Mouse (Mus musculus): ENCODE results near the gene Myocd. TPM values are rescaled to one million over a fixed set of nuclear protein-coding genes. Genes with fewer than 3 reads are reported as not detected.
A peak's percentile ranks its signal among the peaks of the same experiment; 100 is the strongest.

Gene Myocd
- total RNA-seq, 2 experiments from 2014 or later = 0.45 to 0.46 TPM

DNA sequence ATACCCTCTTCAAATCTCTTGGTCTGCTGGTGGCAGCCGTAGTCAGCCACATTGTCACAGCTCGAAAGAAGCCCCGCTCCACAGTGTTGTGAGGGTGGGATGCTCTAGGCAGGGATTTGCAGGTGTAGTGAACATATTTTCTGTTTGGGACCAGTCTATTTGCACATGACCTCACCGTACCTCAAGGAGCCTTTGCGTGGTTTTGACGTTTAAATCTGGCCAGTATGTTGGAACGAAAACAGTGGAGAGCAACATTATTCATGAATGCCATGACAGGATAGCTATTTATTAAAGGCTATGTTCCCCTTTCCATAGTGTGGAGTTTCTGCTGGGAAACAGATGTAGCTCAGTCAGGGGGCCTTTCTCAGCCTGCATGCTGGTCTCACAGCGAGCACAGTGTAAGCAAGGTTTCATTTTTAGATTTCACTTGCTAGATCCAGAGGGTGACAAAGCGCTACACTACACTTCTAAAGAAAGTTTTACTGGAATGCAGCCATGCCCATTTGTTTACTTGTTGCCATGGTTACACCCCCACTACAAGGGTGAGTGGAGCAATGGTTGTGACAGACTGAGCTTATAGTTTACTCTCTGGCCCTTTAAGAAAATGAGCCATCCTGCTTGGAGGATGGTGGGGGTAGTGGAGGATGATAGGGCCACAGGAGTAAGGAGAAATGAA is 54.7 kb downstream of the Myocd start:
- no peak for DNase-seq (ENCODE audit: low spot score in 2 of 2)

GRCm38 (mm10) chr11:65213806-65214205 is 56.0 kb downstream of the Myocd start:
- no peak for DNase-seq (ENCODE audit: low spot score in 2 of 2)

GRCm38 (mm10) chr11:65211701-65212100 is 58.1 kb downstream of the Myocd start:
- DNase-seq (ENCODE audit: low spot score in 2 of 2) = no peak

GRCm38 (mm10) chr11:65209441-65209840 is 60.3 kb downstream of the Myocd start:
- DNase-seq (ENCODE audit: low spot score in 2 of 2) = no peak

GRCm38 (mm10) chr11:65205306-65205705 is 64.5 kb downstream of the Myocd start:
- no peak for DNase-seq (ENCODE audit: low spot score in 2 of 2)

DNA sequence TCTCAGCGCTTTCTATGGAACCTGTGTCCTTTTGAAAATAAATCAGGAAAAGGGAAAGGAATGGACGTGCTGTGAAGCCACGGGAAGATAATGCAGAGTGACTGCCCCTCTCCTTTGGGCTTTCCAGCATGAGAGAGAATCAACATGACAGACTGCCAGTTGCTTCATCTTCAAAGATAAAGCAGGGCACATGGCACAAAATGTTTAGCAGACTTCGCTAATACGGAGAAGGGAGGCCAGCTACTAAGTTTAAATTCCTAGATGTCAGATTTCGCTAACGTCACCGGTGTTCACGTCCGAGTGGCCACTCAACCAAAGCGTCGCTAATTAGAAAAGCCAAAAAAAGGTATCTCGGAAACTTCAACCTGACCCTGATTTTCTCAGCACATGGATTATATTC is 65.1 kb downstream of the Myocd start:
- no peak for DNase-seq (ENCODE audit: low spot score in 2 of 2)

DNA sequence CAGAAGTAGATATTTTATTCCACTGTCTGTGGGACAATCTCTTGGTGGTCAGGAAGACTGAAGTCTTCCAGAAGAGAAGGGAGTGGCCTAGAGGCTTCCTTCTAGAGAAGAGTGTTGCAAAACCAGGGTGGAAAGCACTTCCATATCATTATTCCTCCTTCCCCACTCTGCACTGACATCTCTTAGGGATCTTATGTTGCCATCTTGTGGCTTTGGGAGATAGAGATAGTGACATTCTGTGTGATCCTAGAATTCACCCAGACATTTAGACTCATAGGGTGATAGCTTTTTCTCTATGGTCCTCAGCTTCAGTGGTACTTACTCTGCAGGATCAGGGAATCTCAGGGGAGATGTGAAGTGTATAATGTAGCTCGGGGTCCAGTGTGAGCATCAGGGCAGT is 66.8 kb downstream of the Myocd start:
- DNase-seq (ENCODE audit: low spot score in 2 of 2) = no peak

GRCm38 (mm10) chr11:65202236-65202635 is 67.6 kb downstream of the Myocd start:
- DNase-seq (ENCODE audit: low spot score in 2 of 2) = no peak

DNA sequence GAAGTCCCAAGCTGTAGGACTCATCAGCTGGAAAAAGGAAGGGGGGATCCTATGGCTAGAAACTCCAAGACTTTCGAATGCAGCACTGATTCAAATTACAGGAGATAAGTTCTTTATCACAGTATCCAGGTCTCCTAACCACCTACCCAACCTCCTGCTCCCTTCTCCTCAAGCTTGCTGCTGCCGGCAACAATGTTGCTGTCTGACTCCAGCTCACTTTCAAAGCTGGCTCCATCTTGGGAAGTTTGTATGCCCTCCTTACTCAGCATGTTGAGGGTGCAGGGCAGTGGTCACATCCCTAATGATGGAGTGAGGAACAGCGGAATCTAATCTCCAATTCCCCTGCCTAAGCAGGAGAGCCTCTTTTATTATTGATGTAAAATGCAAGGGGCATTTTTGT is 71.8 kb downstream of the Myocd start:
- DNase-seq (ENCODE audit: low spot score in 2 of 2) = no peak

DNA sequence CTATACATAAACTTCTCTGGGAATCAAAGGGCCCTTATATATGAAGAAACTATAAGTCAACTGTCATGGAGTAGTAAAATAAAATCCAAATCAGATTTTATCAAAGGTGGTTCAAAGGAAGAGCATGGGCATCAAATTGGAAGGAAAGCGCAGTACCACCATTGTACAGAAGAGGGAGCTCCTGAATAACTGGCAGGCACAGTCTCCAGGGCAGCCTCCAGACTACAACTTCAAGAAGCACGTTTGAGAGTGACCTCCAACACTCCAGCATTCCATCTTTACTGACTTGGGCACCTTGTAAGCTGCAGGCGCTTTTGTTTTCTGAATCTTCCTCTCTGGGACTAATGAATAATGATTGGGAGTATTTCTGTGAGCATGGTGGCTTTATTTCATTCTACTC is 72.5 kb downstream of the Myocd start:
- peak; percentile 66 to 71 for DNase-seq (ENCODE audit: low spot score in 2 of 2)

DNA sequence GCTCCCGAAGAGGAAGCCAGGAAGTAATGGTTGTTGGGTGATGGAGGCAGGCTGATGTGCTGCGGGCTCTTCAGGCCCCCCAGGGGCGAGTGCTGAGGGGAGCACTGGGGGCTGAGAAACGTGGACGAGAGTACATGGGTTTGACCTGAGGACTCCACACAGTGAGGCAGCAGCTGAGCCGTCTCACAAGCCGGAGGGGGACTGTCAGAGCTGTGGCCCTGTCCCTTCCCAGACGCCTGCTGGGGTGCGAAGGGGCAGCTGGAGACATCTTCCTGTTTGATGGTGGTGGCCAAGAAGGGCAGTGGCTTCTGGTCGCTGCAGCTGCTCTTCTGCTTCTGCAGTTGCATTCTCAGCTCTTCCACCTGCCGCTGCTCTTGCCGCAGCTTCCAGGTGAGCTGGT is 82.8 kb downstream of the Myocd start:
- DNase-seq (ENCODE audit: low spot score in 2 of 2) = no peak

DNA sequence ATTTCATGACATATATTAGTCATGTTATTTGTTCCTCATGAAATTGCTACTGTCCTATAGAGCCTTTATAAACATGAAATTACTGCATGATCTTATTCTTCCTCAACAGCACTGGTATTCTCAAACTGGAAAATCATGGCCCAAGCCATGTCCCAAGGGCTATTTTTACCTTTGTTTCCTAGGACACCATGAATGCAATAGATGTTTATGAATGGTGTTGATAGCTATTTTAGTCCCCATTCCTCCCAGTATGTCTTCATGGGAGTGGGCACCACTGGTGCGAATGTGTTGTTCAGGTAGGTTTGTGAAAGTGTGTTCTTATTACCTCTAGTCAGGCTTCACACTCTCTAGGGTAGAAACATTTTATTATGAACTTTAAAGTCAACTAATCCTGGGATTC is 84.7 kb downstream of the Myocd start:
- no peak for DNase-seq (ENCODE audit: low spot score in 2 of 2)

DNA sequence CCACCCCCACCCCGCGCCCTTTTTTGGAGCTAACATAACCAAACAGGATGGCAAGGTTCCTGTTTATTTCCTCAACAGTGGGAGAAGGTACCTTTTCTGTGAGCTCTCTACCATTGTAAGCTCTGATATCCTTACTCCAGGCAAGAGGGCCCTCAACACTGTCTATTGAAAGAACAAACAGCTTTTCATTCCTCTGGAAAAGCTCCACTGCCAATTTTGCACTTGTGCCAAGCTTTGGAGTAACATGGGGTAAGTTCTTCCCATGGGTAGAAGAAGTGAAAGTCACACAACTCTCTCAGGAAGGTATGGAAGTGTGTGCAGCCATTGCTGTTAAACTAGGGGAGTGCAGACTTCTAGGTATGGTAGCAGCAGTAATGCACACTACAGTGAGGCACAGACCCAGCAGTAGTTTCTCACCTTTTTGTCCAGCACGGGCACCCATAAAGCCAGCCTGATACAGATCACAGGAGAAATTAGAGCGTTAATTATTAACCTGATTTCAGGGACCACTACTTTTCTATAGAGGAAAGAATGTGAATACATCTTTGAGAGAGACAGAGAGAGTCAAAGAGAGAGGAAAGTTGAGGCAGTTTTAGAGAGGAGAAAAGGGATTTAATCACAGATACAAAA is 99.6 kb downstream of the Myocd start:
- DNase-seq (ENCODE audit: low spot score in 2 of 2) = no peak

DNA sequence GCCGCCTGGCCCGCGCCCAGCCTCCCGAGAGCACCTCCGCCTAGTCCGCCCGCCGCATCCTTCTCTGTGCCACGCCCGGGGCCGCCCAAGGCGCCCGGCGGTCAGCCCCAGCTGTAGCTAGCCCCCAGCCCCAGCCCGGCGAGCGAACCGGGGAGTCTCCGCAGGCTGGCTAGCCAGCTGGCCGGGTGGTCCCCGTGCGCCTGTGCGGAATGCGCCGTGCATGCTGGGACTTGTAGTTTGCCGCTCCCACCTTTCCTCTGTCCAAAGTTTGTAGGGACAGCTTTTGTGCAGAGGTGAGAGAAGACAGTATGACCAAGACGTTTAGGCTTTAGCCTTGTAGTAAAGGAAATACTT is 107.0 kb downstream of the Myocd start, which contains the start of gene Arhgap44:
Gene Arhgap44 (minus strand): TSS at position 195 of the 354 bp plus-strand sequence.
- DNase-seq (ENCODE audit: low spot score in 2 of 2) = peak; percentile 63 to 64

GRCm38 (mm10) chr11:65161881-65162766 is 107.7 kb downstream of the Myocd start:
- peak in 1 of 2 experiments; percentile 8 for DNase-seq (ENCODE audit: low spot score in 2 of 2)

DNA sequence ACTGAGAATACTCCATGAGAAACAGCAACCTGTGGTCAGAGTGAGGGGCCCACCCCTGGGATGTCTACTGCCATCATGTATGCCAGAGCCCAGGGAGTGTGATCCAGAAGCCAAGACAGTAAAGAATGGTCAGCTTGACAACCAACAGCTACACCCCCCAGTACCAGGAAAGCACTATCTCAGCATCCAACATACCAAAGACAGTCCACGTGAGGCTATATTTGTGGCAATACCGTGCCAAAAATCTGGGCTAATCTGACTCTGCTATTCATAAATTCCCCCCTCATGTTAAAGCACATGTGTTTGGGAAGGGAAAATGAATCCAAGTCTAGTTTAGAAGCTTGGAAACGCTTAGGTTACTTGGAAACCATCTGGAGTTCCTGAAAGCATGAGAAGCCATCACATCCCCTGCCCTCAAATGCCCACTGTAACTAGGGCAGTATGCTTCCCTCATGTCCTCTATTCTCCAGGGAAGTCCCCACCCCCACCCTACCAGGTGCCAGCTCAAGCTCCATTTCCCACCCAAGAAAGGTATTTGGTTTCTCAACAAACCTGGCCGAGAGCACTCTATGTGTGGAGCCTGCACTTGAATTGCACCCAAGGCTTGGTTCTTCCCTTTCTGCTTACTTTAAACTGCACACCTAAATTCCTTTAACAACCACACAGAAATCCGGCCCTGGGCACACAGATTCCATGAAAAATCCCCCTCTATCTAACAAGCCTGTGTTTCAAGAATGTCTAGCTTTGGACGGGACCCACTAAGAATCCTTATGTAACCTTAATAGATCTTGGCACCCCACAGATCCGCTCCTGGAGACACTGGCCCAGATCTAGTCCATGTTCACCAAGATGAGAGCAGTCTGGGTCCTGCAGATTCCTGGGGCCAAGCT is 108.6 kb downstream of the Myocd start:
- no peak for DNase-seq (ENCODE audit: low spot score in 2 of 2)

DNA sequence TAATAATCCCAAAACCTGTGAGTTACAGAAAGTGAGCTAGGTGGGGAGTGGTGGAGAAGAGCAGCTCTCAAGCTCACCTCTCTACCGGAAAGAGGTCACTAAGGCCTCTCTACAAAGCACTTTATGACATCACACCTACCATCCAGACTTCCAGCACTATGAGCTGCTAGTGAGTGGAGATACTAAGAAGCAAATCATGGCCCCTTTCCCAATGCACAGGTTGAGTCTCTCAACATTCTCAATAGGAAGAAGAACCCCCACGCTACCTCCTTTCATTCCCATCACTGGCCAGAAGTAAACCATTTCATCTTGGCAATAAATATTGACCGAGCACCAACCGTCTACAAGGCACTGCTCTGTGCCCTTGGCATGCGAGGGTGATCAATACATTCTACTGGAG is 110.0 kb downstream of the Myocd start, which contains the start of gene 1700086D15Rik:
Gene 1700086D15Rik (minus strand): TSS at position 101 of the 400 bp plus-strand sequence.
- DNase-seq (ENCODE audit: low spot score in 2 of 2) = no peak

GRCm38 (mm10) chr11:65158658-65158990 is 111.2 kb downstream of the Myocd start:
- DNase-seq (ENCODE audit: low spot score in 2 of 2) = no peak

- no peak for DNase-seq (ENCODE audit: low spot score in 2 of 2)
These were observed 111.7 kb downstream of the Myocd start for GRCm38 (mm10) chr11:65157966-65158657.

GRCm38 (mm10) chr11:65153006-65153405 is 116.8 kb downstream of the Myocd start:
- no peak for DNase-seq (ENCODE audit: low spot score in 2 of 2)

Data from adrenal gland, adult 18-20 months (tissue).